Mouse (Mus musculus) yolk sac, embryonic 10.5 days (tissue): ENCODE measurements around the gene Fbxo4.

ENCODE experiments used
- DNase-seq: peaks from one replicate; pipeline ENCODE4 v3.0.0-alpha.2; 2017; ENCODE audit warnings: low spot score

Gene Fbxo4

DNA sequence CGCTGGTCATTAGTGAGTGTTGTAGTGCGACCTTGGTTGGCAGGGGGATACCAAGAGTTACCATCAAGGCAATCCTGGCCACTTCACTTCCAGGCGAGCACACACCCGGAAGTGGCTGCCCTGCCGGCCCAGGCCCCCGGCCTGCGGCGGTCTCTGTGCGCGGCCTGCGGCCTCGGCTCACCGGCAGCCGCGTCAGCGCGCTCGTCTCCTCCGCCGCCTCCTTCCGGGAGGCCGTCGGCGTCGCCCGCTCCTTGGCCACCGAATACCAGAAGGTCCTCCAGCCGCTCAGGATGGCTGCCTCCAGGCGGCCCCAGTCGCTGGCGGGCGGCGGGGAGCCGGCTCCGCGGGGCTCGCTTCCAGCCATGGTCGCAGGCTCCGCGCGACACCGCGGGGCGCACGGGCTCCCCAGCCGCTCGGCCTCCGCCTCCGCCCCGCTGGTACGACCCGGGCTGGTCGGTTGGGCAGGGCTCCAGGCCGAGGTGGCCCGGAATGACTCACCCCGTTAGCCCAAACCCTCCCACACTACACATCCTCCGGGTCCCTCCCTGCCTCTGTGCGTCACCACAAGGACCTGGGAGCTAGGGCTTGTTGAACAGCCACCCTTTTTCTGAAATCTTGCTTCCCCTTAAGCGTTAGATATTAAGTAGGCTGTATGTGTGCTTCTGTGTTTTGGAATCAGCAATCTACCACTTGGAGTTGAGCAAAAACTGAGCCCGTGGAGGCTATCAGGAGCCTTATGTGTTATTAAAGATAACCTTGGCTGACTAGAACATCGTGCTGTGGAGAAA lies at the start of gene Fbxo4:
Fbxo4 (minus strand) TSS at position 513 of the 788 bp plus-strand sequence.
- DNase-seq: peak; percentile 74

DNA sequence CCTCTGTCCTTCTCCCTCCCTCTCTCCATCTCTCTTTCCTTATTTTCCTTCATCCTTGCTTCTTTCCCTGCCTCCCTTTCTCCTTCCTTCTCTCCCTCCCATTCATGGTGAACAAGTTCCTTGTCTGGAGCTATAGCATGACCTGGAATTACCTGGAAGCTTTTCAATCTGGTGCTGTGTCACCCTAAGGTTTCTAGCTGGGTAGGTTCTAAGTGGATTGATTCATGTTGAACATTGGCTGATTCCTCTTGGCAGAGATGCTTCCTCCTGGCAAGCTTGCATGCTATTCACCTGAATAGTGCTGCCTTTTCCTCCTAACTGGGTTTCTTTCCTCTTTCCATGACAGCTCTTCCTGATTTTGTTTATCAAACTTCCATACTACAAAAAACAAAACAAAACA lies 49.6 kb upstream of the Fbxo4 start:
- DNase-seq: no peak

DNA sequence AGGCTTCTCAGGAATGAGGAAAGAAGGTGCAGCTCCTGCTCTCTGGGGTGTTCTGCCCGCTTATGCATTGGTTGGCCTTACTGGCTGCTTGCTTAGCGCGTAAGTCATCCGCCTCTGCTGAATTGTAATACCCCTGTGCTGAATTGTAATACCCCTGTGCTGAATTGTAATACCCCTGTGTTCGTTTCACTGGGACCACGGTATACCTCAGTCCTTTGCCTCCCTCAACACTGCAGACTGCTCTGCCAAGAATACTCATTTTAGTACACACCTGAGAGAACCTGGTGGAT lies 49.0 kb upstream of the Fbxo4 start:
- no peak for DNase-seq

- DNase-seq: no peak
These were observed 48.5 kb upstream of the Fbxo4 start for GRCm38 (mm10) chr15:4027671-4028410.

DNA sequence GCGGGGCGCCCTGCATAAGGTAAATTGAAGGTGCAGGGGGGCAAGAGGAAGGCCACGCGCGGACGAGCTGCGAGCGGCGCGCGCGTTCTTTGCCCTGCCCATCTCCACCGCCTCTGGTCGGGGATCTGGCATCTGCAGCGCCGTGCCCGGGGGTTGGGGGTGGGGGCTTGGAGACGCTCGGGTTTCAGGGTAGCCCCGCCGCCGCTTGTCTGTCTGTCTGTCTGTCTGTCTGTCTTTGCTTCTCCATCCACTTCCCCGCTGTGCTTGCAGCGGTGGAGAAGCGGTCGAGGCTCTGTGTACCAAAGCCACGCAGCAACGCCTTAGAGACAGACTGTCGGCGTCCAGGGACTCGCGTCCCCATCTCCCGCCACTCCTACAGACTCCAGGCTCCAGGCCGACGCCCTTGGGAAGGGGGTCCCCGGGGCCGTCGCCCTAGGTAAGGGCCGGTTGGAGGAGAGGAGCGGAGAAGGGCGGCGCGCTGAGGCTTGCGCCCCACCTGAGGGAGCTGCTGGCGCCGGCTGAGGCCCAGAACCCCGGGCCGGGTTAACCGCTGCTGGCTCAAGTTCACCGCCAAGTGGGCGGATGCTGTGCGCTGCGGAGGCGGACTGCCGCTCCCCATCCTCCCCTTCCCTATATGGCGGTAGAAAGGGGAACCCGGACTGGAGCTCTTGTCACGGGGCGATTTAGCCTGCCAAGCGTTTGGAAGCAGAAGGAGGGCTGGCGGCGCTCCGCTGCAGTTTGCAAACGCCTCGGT lies 47.6 kb upstream of the Fbxo4 start:
- peak; percentile 66 for DNase-seq

GRCm38 (mm10) chr15:4026231-4026773 lies 46.9 kb upstream of the Fbxo4 start, which contains the start of gene Oxct1:
Oxct1 (plus strand) TSS chr15:4026383.
- peak; percentile 89 for DNase-seq

GRCm38 (mm10) chr15:4025508-4025904 lies 46.1 kb upstream of the Fbxo4 start:
- no peak for DNase-seq

DNA sequence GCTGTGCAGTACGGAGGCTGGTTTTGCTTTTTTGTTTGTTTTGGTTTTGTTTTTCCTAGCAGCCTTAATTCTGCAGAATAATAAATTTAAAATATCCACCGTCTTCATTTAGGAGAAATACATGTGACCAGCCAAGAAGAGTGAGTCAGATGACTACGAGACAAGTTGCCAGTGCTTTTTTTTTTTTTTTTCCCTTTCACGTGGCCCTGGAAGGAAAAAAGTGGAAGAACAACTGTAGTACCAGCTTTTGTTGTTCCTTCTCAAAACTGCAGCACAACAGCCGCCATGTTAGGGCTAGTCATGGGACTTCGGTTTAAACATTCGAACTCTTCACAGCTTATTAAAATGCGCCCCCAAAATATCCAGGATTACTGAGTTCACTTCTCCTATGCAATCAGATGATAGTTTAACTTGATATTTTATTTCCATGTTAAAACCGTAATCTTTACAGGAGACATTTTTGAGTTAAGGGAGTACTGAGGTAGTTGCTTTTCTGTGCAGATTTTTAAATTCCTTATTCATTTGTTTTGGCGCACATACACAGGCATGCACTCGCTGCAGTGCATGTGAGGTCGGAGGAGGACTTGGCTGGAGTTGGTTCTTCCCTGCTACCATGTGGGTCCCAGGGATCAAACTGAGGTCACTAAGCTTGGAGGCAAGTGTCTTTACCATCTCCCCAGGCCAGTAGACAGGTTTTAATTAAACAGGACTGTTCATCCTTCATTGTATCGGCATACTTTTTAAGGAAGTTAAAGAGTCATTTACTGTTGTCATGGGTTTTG lies 45.5 kb upstream of the Fbxo4 start:
- no peak for DNase-seq

DNA sequence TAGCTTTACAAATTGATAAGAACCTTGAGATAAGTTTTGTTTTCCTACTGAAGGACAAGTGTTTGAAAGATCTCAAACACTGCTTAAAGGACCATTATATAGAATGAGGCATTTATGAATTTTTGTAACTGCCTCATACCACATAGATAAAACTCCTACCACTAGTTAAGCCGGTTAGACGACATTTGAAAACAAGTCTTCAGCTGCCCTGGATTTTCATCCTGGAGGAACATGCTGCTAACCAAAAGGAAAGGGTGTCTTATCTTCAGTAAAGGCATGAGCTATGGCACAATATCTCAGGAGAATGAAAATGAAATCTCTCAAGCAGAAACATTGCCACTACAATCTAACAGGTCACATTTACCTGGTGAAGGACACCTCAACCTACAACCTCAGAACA lies 44.4 kb upstream of the Fbxo4 start:
- no peak for DNase-seq

- no peak for DNase-seq
These were observed 41.3 kb upstream of the Fbxo4 start for GRCm38 (mm10) chr15:4020711-4021110.

GRCm38 (mm10) chr15:4013873-4014272 lies 34.5 kb upstream of the Fbxo4 start:
- DNase-seq: no peak

DNA sequence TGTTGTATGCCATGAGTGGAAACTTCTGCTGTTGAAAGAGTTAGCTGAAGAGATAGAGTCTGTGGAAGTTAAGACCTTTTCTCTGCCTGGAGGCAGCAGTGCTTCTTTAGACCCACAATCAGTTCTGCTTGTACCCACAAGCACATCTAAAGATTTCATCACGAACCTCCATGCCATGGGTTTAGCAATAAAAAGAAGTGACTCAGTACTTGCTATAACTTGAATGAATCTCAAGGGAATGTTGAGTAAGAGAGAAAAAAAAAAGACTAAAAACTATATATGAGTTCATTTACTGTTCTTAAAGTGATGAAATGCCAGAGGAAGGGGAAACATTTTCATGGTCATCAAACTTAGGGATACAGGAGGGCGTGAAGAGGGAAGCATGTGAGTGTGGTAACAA lies 21.2 kb upstream of the Fbxo4 start:
- DNase-seq: no peak

GRCm38 (mm10) chr15:3999144-3999543 lies 19.8 kb upstream of the Fbxo4 start:
- no peak for DNase-seq

- no peak for DNase-seq
These were observed 17.1 kb upstream of the Fbxo4 start for GRCm38 (mm10) chr15:3996267-3997010.

- DNase-seq: peak; percentile 99
These were observed 16.3 kb upstream of the Fbxo4 start, which contains the start of gene AW549877 for GRCm38 (mm10) chr15:3995448-3996266. AW549877 (minus strand) TSS chr15:3995744.

GRCm38 (mm10) chr15:3994852-3995447 lies 15.6 kb upstream of the Fbxo4 start:
- DNase-seq: no peak

GRCm38 (mm10) chr15:3987981-3988380 lies 8.6 kb upstream of the Fbxo4 start:
- DNase-seq: no peak

- DNase-seq: no peak
These were observed 5.5 kb upstream of the Fbxo4 start for GRCm38 (mm10) chr15:3984876-3985275.

GRCm38 (mm10) chr15:3982732-3983131 lies 3.4 kb upstream of the Fbxo4 start:
- no peak for DNase-seq

GRCm38 (mm10) chr15:3979871-3980270 lies 498 bp upstream of the Fbxo4 start:
- DNase-seq: no peak
